Mouse (Mus musculus): Measurements from ENCODE around the gene Acss1. TPM values are rescaled to one million over a fixed set of nuclear protein-coding genes. Genes with fewer than 3 reads are reported as not detected.

Acss1 gene
- polyA plus RNA-seq, 1 experiment from 2014 or later: 35.3 TPM

- no peak overlapping the region for H3K9ac ChIP-seq (ENCODE audit: low read depth, low read length)
- H3K9me3 ChIP-seq (ENCODE audit: control insufficient read depth, low read length): no peaks in the 10 kb centered on the region
- H3K4me1 ChIP-seq (ENCODE audit: control insufficient read depth, insufficient read depth, low read length): no peaks in the 10 kb centered on the region
- H3K27ac ChIP-seq (ENCODE audit: low read length): no peak overlapping the region
- WGBS: 89% methylated on average over 8 of the region's 8 CpGs
- no peak for ATAC-seq
- no peak overlapping the region for H3K4me3 ChIP-seq (ENCODE audit: low read length)
- no peaks in the 10 kb centered on the region for H3K36me3 ChIP-seq (ENCODE audit: control insufficient read depth, insufficient read depth, low read length)
- H3K4me2 ChIP-seq (ENCODE audit: low read depth, low read length): no peak overlapping the region
- H3K27me3 ChIP-seq (replicated peaks; ENCODE audit: control insufficient read depth, insufficient read depth, low read length): no peaks in the 10 kb centered on the region
Observed at GRCm38 (mm10) chr2:150624926-150625325, 43.4 kb downstream of the Acss1 start.

GRCm38 (mm10) chr2:150623957-150624356 is 44.3 kb downstream of the Acss1 start:
- Histone ChIP-seq H3K36me3 (ENCODE audit: control insufficient read depth, insufficient read depth, low read length) (no peaks in the 10 kb centered on the region), H3K27ac (ENCODE audit: low read length) (no peak overlapping the region), H3K4me1 (ENCODE audit: control insufficient read depth, insufficient read depth, low read length) (no peaks in the 10 kb centered on the region), H3K9me3 (ENCODE audit: control insufficient read depth, low read length) (no peaks in the 10 kb centered on the region), H3K4me2 (ENCODE audit: low read depth, low read length) (no peak overlapping the region), H3K9ac (ENCODE audit: low read depth, low read length) (no peak overlapping the region), H3K4me3 (ENCODE audit: low read length) (no peak overlapping the region), H3K27me3 (replicated peaks; ENCODE audit: control insufficient read depth, insufficient read depth, low read length) (no peaks in the 10 kb centered on the region)
- 86% methylated on average over 3 of the region's 3 CpGs for WGBS
- ATAC-seq: no peak

GRCm38 (mm10) chr2:150621698-150622097 is 46.6 kb downstream of the Acss1 start:
- Histone ChIP-seq H3K36me3 (ENCODE audit: control insufficient read depth, insufficient read depth, low read length) (no peaks in the 10 kb centered on the region), H3K4me1 (ENCODE audit: control insufficient read depth, insufficient read depth, low read length) (no peaks in the 10 kb centered on the region), H3K9me3 (ENCODE audit: control insufficient read depth, low read length) (no peaks in the 10 kb centered on the region), H3K9ac (ENCODE audit: low read depth, low read length) (no peak overlapping the region), H3K27me3 (replicated peaks; ENCODE audit: control insufficient read depth, insufficient read depth, low read length) (no peaks in the 10 kb centered on the region), H3K27ac (ENCODE audit: low read length) (no peak overlapping the region), H3K4me3 (ENCODE audit: low read length) (no peak overlapping the region), H3K4me2 (ENCODE audit: low read depth, low read length) (no peak overlapping the region)
- 69% methylated on average over 3 of the region's 3 CpGs for WGBS
- no peak for ATAC-seq

- H3K9me3 ChIP-seq (ENCODE audit: control insufficient read depth, low read length): no peaks in the 10 kb centered on the region
- peaks cover 2% of the 10 kb centered on the region; the same call in 1 of the 2 replicates for H3K4me1 ChIP-seq (ENCODE audit: control insufficient read depth, insufficient read depth, low read length)
- H3K27me3 ChIP-seq (replicated peaks; ENCODE audit: control insufficient read depth, insufficient read depth, low read length): no peaks in the 10 kb centered on the region
- no peak overlapping the region for H3K27ac ChIP-seq (ENCODE audit: low read length)
- no peak overlapping the region for H3K4me2 ChIP-seq (ENCODE audit: low read depth, low read length)
- no peak for ATAC-seq
- no peaks in the 10 kb centered on the region for H3K36me3 ChIP-seq (ENCODE audit: control insufficient read depth, insufficient read depth, low read length)
- 68% methylated on average over 3 of the region's 3 CpGs for WGBS
- H3K9ac ChIP-seq (ENCODE audit: low read depth, low read length): no peak overlapping the region
- no peak overlapping the region for H3K4me3 ChIP-seq (ENCODE audit: low read length)
Observed at GRCm38 (mm10) chr2:150610097-150610496, 58.2 kb downstream of the Acss1 start.

- no peaks in the 10 kb centered on the region for H3K9me3 ChIP-seq (ENCODE audit: control insufficient read depth, low read length)
- H3K27me3 ChIP-seq (replicated peaks; ENCODE audit: control insufficient read depth, insufficient read depth, low read length): no peaks in the 10 kb centered on the region
- H3K36me3 ChIP-seq (ENCODE audit: control insufficient read depth, insufficient read depth, low read length): no peaks in the 10 kb centered on the region
- H3K4me1 ChIP-seq (ENCODE audit: control insufficient read depth, insufficient read depth, low read length): peaks cover 2% of the 10 kb centered on the region; the same call in 1 of the 2 replicates
- peak overlapping the region; percentile 89; the same call in 1 of the 2 replicates for H3K9ac ChIP-seq (ENCODE audit: low read depth, low read length)
- H3K27ac ChIP-seq (ENCODE audit: low read length): no peak overlapping the region
- peak; percentile 74 for ATAC-seq
- 1% methylated on average over 10 of the region's 10 CpGs for WGBS
- peak overlapping the region; percentile 70 for H3K4me2 ChIP-seq (ENCODE audit: low read depth, low read length)
- H3K4me3 ChIP-seq (ENCODE audit: low read length): peak overlapping the region; percentile 93
Observed at GRCm38 (mm10) chr2:150608872-150609560, 59.3 kb downstream of the Acss1 start.

GRCm38 (mm10) chr2:150608087-150608799 is 60.1 kb downstream of the Acss1 start, which contains the start of gene Apmap:
Gene Apmap, minus strand, starts transcription at chr2:150608567.
- under 1% methylated on average over 42 of the region's 42 CpGs for WGBS
- H3K27ac ChIP-seq (ENCODE audit: low read length): no peak within 1 kb of the TSS
- peaks cover 2% of the 10 kb centered on the region; the same call in 1 of the 2 replicates for H3K4me1 ChIP-seq (ENCODE audit: control insufficient read depth, insufficient read depth, low read length)
- no peaks in the 10 kb centered on the region for H3K27me3 ChIP-seq (replicated peaks; ENCODE audit: control insufficient read depth, insufficient read depth, low read length)
- peak within 1 kb of the TSS; percentile 93 for H3K4me3 ChIP-seq (ENCODE audit: low read length)
- H3K36me3 ChIP-seq (ENCODE audit: control insufficient read depth, insufficient read depth, low read length): no peaks in the 10 kb centered on the region
- peak; percentile 98 for ATAC-seq
- peak within 1 kb of the TSS; percentile 89 for H3K9ac ChIP-seq (ENCODE audit: low read depth, low read length)
- H3K4me2 ChIP-seq (ENCODE audit: low read depth, low read length): peak within 1 kb of the TSS; percentile 70
- no peaks in the 10 kb centered on the region for H3K9me3 ChIP-seq (ENCODE audit: control insufficient read depth, low read length)

- Histone ChIP-seq H3K9ac (ENCODE audit: low read depth, low read length) (no peak overlapping the region), H3K27ac (ENCODE audit: low read length) (no peak overlapping the region), H3K4me2 (ENCODE audit: low read depth, low read length) (0 out of 2 replicates have a peak overlapping the region, but pooled peaks have one; percentile 16), H3K36me3 (ENCODE audit: control insufficient read depth, insufficient read depth, low read length) (no peaks in the 10 kb centered on the region), H3K4me1 (ENCODE audit: control insufficient read depth, insufficient read depth, low read length) (peaks cover 2% of the 10 kb centered on the region; the same call in 1 of the 2 replicates), H3K27me3 (replicated peaks; ENCODE audit: control insufficient read depth, insufficient read depth, low read length) (no peaks in the 10 kb centered on the region), H3K4me3 (ENCODE audit: low read length) (no peak overlapping the region), H3K9me3 (ENCODE audit: control insufficient read depth, low read length) (no peaks in the 10 kb centered on the region)
- WGBS: 68% methylated on average over 1 of the region's 1 CpGs
- ATAC-seq: no peak
Observed at GRCm38 (mm10) chr2:150607086-150607485, 61.2 kb downstream of the Acss1 start.

GRCm38 (mm10) chr2:150604802-150605201 is 63.5 kb downstream of the Acss1 start:
- no peak overlapping the region for H3K4me3 ChIP-seq (ENCODE audit: low read length)
- no peak overlapping the region for H3K27ac ChIP-seq (ENCODE audit: low read length)
- WGBS: 75% methylated on average over 2 of the region's 2 CpGs
- H3K36me3 ChIP-seq (ENCODE audit: control insufficient read depth, insufficient read depth, low read length): no peaks in the 10 kb centered on the region
- no peak overlapping the region for H3K9ac ChIP-seq (ENCODE audit: low read depth, low read length)
- H3K4me1 ChIP-seq (ENCODE audit: control insufficient read depth, insufficient read depth, low read length): peaks cover 2% of the 10 kb centered on the region; the same call in 1 of the 2 replicates
- H3K27me3 ChIP-seq (replicated peaks; ENCODE audit: control insufficient read depth, insufficient read depth, low read length): no peaks in the 10 kb centered on the region
- ATAC-seq: no peak
- no peak overlapping the region for H3K4me2 ChIP-seq (ENCODE audit: low read depth, low read length)
- H3K9me3 ChIP-seq (ENCODE audit: control insufficient read depth, low read length): no peaks in the 10 kb centered on the region

- no peaks in the 10 kb centered on the region for H3K36me3 ChIP-seq (ENCODE audit: control insufficient read depth, insufficient read depth, low read length)
- peaks cover under 1% of the 10 kb centered on the region; the same call in 1 of the 2 replicates for H3K4me1 ChIP-seq (ENCODE audit: control insufficient read depth, insufficient read depth, low read length)
- H3K9ac ChIP-seq (ENCODE audit: low read depth, low read length): no peak overlapping the region
- H3K9me3 ChIP-seq (ENCODE audit: control insufficient read depth, low read length): no peaks in the 10 kb centered on the region
- no peak overlapping the region for H3K4me2 ChIP-seq (ENCODE audit: low read depth, low read length)
- no peak overlapping the region for H3K4me3 ChIP-seq (ENCODE audit: low read length)
- H3K27me3 ChIP-seq (replicated peaks; ENCODE audit: control insufficient read depth, insufficient read depth, low read length): no peaks in the 10 kb centered on the region
- whole genome bisulfite sequencing: 84% methylated on average over 2 of the region's 2 CpGs
- H3K27ac ChIP-seq (ENCODE audit: low read length): no peak overlapping the region
- ATAC-seq: no peak
Observed at GRCm38 (mm10) chr2:150602166-150602565, 66.1 kb downstream of the Acss1 start.

All from intestine, embryonic 16.5 days (tissue).